23 mouse cellular contexts compared by ENCODE assay signal in genomic region chr16:63224608-63225007, GRCm38 (mm10).
"Had no signal": no experiment of that assay in that cellular context is flagged by ENCODE, and none has a peak within 500 bp of the region (broad histone marks: within the 10 kb centered on the region; RNA-seq: fewer than 3 reads in every experiment).

No protein-coding gene starts in this region.

- H3K4me2 ChIP-seq: limb, embryonic 15.5 days; liver, embryonic 11.5 days; lung, embryonic 14.5 days; midbrain, embryonic 13.5 days; neural tube, embryonic 12.5 days; stomach, embryonic 15.5 days had no signal

- DNase-seq: kidney, adult 18-20 months; kidney, adult 9 months; kidney, postnatal 10 days; kidney, postnatal 36 days; layer of hippocampus, postnatal 36 days; left cerebral cortex, postnatal 4 days; liver, postnatal 0 days; lung, embryonic 14.5 days; retina, postnatal 1 day; right cerebral cortex, postnatal 25 days; spleen, adult 18-20 months; thymus, postnatal 25 days had no signal

- H3K27me3 ChIP-seq: midbrain, embryonic 13.5 days; neural tube, embryonic 12.5 days; stomach, embryonic 15.5 days had no signal

- H3K4me1 ChIP-seq: midbrain, embryonic 10.5 days; midbrain, embryonic 13.5 days; neural tube, embryonic 12.5 days; stomach, embryonic 15.5 days had no signal

- H3K27ac ChIP-seq: left cerebral cortex, adult 2 months; limb, embryonic 15.5 days; liver, embryonic 14.5 days; macrophage; midbrain, embryonic 10.5 days; midbrain, embryonic 13.5 days; neural tube, embryonic 12.5 days; stomach, embryonic 15.5 days had no signal

- H3K4me3 ChIP-seq: left cerebral cortex, adult 2 months; limb, embryonic 15.5 days; midbrain, embryonic 10.5 days; midbrain, embryonic 13.5 days; neural tube, embryonic 12.5 days; stomach, embryonic 15.5 days had no signal

- ATAC-seq: intestine, embryonic 16.5 days; liver, postnatal 0 days; lung, postnatal 0 days; midbrain, embryonic 13.5 days had no signal

- H3K9me3 ChIP-seq: limb, embryonic 15.5 days; midbrain, embryonic 10.5 days; midbrain, embryonic 13.5 days; neural tube, embryonic 12.5 days; stomach, embryonic 15.5 days had no signal

- H3K9ac ChIP-seq: limb, embryonic 15.5 days; liver, embryonic 14.5 days; liver, postnatal 0 days; lung, embryonic 14.5 days; midbrain, embryonic 13.5 days; neural tube, embryonic 12.5 days; stomach, embryonic 15.5 days had no signal

- H3K36me3 ChIP-seq: limb, embryonic 15.5 days; midbrain, embryonic 10.5 days; midbrain, embryonic 13.5 days; neural tube, embryonic 12.5 days; stomach, embryonic 15.5 days had no signal
